Mouse (Mus musculus) heart, adult 11 months (tissue): Measurements from ENCODE around the gene Zfp771.
"Not testable (repeated sequence)": the region's sequence is repeated elsewhere in the genome, so short reads cannot be mapped to it uniquely, and the experiment has no call there.

ENCODE experiments used
- DNase-seq: peaks from one replicate; pipeline ENCODE4 v3.0.0; 2022

The Zfp771 gene

GRCm38 (mm10) chr7:127217901-127218642, 26.0 kb upstream of the Zfp771 start:
- peak; percentile 77 for DNase-seq

- DNase-seq: no peak
These were observed 25.4 kb upstream of the Zfp771 start for GRCm38 (mm10) chr7:127218670-127219069.

GRCm38 (mm10) chr7:127220440-127220839, 23.6 kb upstream of the Zfp771 start:
- DNase-seq: no peak

GRCm38 (mm10) chr7:127223106-127223505, 21.0 kb upstream of the Zfp771 start:
- DNase-seq: no peak

- DNase-seq: no peak
These were observed 20.3 kb upstream of the Zfp771 start for GRCm38 (mm10) chr7:127223515-127224478.

- no peak for DNase-seq
These were observed 19.5 kb upstream of the Zfp771 start for GRCm38 (mm10) chr7:127224616-127225015.

- DNase-seq: no peak
These were observed 18.7 kb upstream of the Zfp771 start for GRCm38 (mm10) chr7:127225147-127225995.

- DNase-seq: peak; percentile 93
These were observed 15.3 kb upstream of the Zfp771 start for GRCm38 (mm10) chr7:127228615-127229303.

GRCm38 (mm10) chr7:127231376-127231775, 12.7 kb upstream of the Zfp771 start:
- no peak for DNase-seq

- DNase-seq: no peak
These were observed 12.1 kb upstream of the Zfp771 start for GRCm38 (mm10) chr7:127231826-127232621.

- peak; percentile 99 for DNase-seq
These were observed 11.3 kb upstream of the Zfp771 start, which contains the start of the genes Zfp553 and Sept1 for GRCm38 (mm10) chr7:127232622-127233367. Zfp553 (plus strand) TSS chr7:127233061. Sept1 (minus strand) TSS chr7:127233130.

GRCm38 (mm10) chr7:127233368-127233749, 10.7 kb upstream of the Zfp771 start:
- no peak for DNase-seq

- no peak for DNase-seq
These were observed 10.3 kb upstream of the Zfp771 start for GRCm38 (mm10) chr7:127233765-127234164.

GRCm38 (mm10) chr7:127234777-127235176, 9.3 kb upstream of the Zfp771 start:
- no peak for DNase-seq

- no peak for DNase-seq
These were observed 660 bp upstream of the Zfp771 start for GRCm38 (mm10) chr7:127243361-127243867.

- DNase-seq: no peak
These were observed 810 bp downstream of the Zfp771 start for GRCm38 (mm10) chr7:127244658-127245510.

GRCm38 (mm10) chr7:127250511-127250910, 6.4 kb downstream of the Zfp771 start:
- not testable (repeated sequence) for DNase-seq

- DNase-seq: no peak
These were observed 8.3 kb downstream of the Zfp771 start for GRCm38 (mm10) chr7:127252414-127252813.

- peak; percentile 93 for DNase-seq
These were observed 9.3 kb downstream of the Zfp771 start for GRCm38 (mm10) chr7:127253341-127253740.
